Mouse (Mus musculus): Measurements from ENCODE around the gene Bcor. TPM values are rescaled to one million over a fixed set of nuclear protein-coding genes. Genes with fewer than 3 reads are reported as not detected.

Gene Bcor
- total and polyA plus RNA-seq, 2 experiments from 2014 or later: 12.9 to 45.5 TPM

- Histone ChIP-seq H3K4me1 (ENCODE audit: insufficient read depth, low read length) (no peaks in the 10 kb centered on the region), H3K36me3 (ENCODE audit: insufficient read depth, low read length) (no peaks in the 10 kb centered on the region), H3K27ac (ENCODE audit: low read depth, low read length) (peak overlapping the region; percentile 65), H3K4me3 (ENCODE audit: low read depth, low read length) (peak overlapping the region; percentile 39; the same call in 1 of the 2 replicates), H3K9ac (replicated peaks; ENCODE audit: low read length, poor library complexity, severe bottlenecking) (no peak overlapping the region), H3K27me3 (ENCODE audit: insufficient read depth, low read length) (peaks cover 15% of the 10 kb centered on the region), H3K9me3 (ENCODE audit: low read length) (no peaks in the 10 kb centered on the region), H3K4me2 (ENCODE audit: low read depth, low read length, poor library complexity, severe bottlenecking) (peak overlapping the region; percentile 60)
- ATAC-seq (ENCODE audit: low FRiP score) (no peak), DNase-seq (ENCODE audit: low spot score) (no peak)
- no peak for TF ChIP-seq CTCF (IDR thresholded peaks at IDR 0.05)
- WGBS: 15% methylated on average over 34 of the region's 38 CpGs
These were observed 154.7 kb downstream of the Bcor start for GRCm38 (mm10) chrX:12005181-12006030.

GRCm38 (mm10) chrX:12004416-12004815 lies 155.7 kb downstream of the Bcor start:
- H3K4me3 ChIP-seq (ENCODE audit: low read depth, low read length): no peak overlapping the region
- H3K27ac ChIP-seq (ENCODE audit: low read depth, low read length): no peak overlapping the region
- no peak overlapping the region for H3K4me2 ChIP-seq (ENCODE audit: low read depth, low read length, poor library complexity, severe bottlenecking)
- no peaks in the 10 kb centered on the region for H3K9me3 ChIP-seq (ENCODE audit: low read length)
- no peaks in the 10 kb centered on the region for H3K4me1 ChIP-seq (ENCODE audit: insufficient read depth, low read length)
- H3K27me3 ChIP-seq (ENCODE audit: insufficient read depth, low read length): peaks cover 15% of the 10 kb centered on the region
- TF ChIP-seq CTCF (IDR thresholded peaks at IDR 0.05): no peak
- no peak overlapping the region for H3K9ac ChIP-seq (replicated peaks; ENCODE audit: low read length, poor library complexity, severe bottlenecking)
- WGBS: 23% methylated on average over 16 of the region's 16 CpGs
- no peak for DNase-seq (ENCODE audit: low spot score)
- no peaks in the 10 kb centered on the region for H3K36me3 ChIP-seq (ENCODE audit: insufficient read depth, low read length)
- no peak for ATAC-seq (ENCODE audit: low FRiP score)

GRCm38 (mm10) chrX:12003947-12004346 lies 156.2 kb downstream of the Bcor start:
- no peak for ATAC-seq (ENCODE audit: low FRiP score)
- whole genome bisulfite sequencing: 41% methylated on average over 6 of the region's 6 CpGs
- H3K9me3 ChIP-seq (ENCODE audit: low read length): no peaks in the 10 kb centered on the region
- peaks cover 16% of the 10 kb centered on the region for H3K27me3 ChIP-seq (ENCODE audit: insufficient read depth, low read length)
- H3K4me1 ChIP-seq (ENCODE audit: insufficient read depth, low read length): no peaks in the 10 kb centered on the region
- DNase-seq (ENCODE audit: low spot score): no peak
- H3K4me3 ChIP-seq (ENCODE audit: low read depth, low read length): no peak overlapping the region
- H3K4me2 ChIP-seq (ENCODE audit: low read depth, low read length, poor library complexity, severe bottlenecking): no peak overlapping the region
- TF ChIP-seq CTCF (IDR thresholded peaks at IDR 0.05): no peak
- H3K36me3 ChIP-seq (ENCODE audit: insufficient read depth, low read length): no peaks in the 10 kb centered on the region
- H3K9ac ChIP-seq (replicated peaks; ENCODE audit: low read length, poor library complexity, severe bottlenecking): no peak overlapping the region
- no peak overlapping the region for H3K27ac ChIP-seq (ENCODE audit: low read depth, low read length)

- no peaks in the 10 kb centered on the region for H3K9me3 ChIP-seq (ENCODE audit: low read length)
- no peak overlapping the region for H3K27ac ChIP-seq (ENCODE audit: low read depth, low read length)
- DNase-seq (ENCODE audit: low spot score) (no peak), ATAC-seq (ENCODE audit: low FRiP score) (no peak)
- no peak overlapping the region for H3K4me2 ChIP-seq (ENCODE audit: low read depth, low read length, poor library complexity, severe bottlenecking)
- H3K27me3 ChIP-seq (ENCODE audit: insufficient read depth, low read length): peaks cover 19% of the 10 kb centered on the region
- no peak for TF ChIP-seq CTCF (IDR thresholded peaks at IDR 0.05)
- no peaks in the 10 kb centered on the region for H3K36me3 ChIP-seq (ENCODE audit: insufficient read depth, low read length)
- H3K4me1 ChIP-seq (ENCODE audit: insufficient read depth, low read length): no peaks in the 10 kb centered on the region
- WGBS: 11% methylated on average over 1 of the region's 1 CpGs
- no peak overlapping the region for H3K9ac ChIP-seq (replicated peaks; ENCODE audit: low read length, poor library complexity, severe bottlenecking)
- no peak overlapping the region for H3K4me3 ChIP-seq (ENCODE audit: low read depth, low read length)
These were observed 156.6 kb downstream of the Bcor start for GRCm38 (mm10) chrX:12003539-12003938.

- peaks cover 23% of the 10 kb centered on the region for H3K27me3 ChIP-seq (ENCODE audit: insufficient read depth, low read length)
- DNase-seq (ENCODE audit: low spot score): no peak
- no peak for ATAC-seq (ENCODE audit: low FRiP score)
- no peaks in the 10 kb centered on the region for H3K9me3 ChIP-seq (ENCODE audit: low read length)
- H3K4me1 ChIP-seq (ENCODE audit: insufficient read depth, low read length): no peaks in the 10 kb centered on the region
- WGBS: 16% methylated on average over 9 of the region's 9 CpGs
- H3K9ac ChIP-seq (replicated peaks; ENCODE audit: low read length, poor library complexity, severe bottlenecking): no peak overlapping the region
- TF ChIP-seq CTCF (IDR thresholded peaks at IDR 0.05): no peak
- H3K27ac ChIP-seq (ENCODE audit: low read depth, low read length): no peak overlapping the region
- no peak overlapping the region for H3K4me2 ChIP-seq (ENCODE audit: low read depth, low read length, poor library complexity, severe bottlenecking)
- no peaks in the 10 kb centered on the region for H3K36me3 ChIP-seq (ENCODE audit: insufficient read depth, low read length)
- H3K4me3 ChIP-seq (ENCODE audit: low read depth, low read length): no peak overlapping the region
These were observed 157.0 kb downstream of the Bcor start for GRCm38 (mm10) chrX:12003106-12003505.

- H3K9ac ChIP-seq (replicated peaks; ENCODE audit: low read length, poor library complexity, severe bottlenecking): no peak overlapping the region
- TF ChIP-seq CTCF (IDR thresholded peaks at IDR 0.05): no peak
- no peak for ATAC-seq (ENCODE audit: low FRiP score)
- no peak overlapping the region for H3K4me3 ChIP-seq (ENCODE audit: low read depth, low read length)
- WGBS: 35% methylated on average over 6 of the region's 6 CpGs
- no peak for DNase-seq (ENCODE audit: low spot score)
- no peaks in the 10 kb centered on the region for H3K9me3 ChIP-seq (ENCODE audit: low read length)
- H3K36me3 ChIP-seq (ENCODE audit: insufficient read depth, low read length): no peaks in the 10 kb centered on the region
- H3K4me2 ChIP-seq (ENCODE audit: low read depth, low read length, poor library complexity, severe bottlenecking): no peak overlapping the region
- peaks cover 25% of the 10 kb centered on the region for H3K27me3 ChIP-seq (ENCODE audit: insufficient read depth, low read length)
- H3K27ac ChIP-seq (ENCODE audit: low read depth, low read length): no peak overlapping the region
- H3K4me1 ChIP-seq (ENCODE audit: insufficient read depth, low read length): no peaks in the 10 kb centered on the region
These were observed 157.6 kb downstream of the Bcor start for GRCm38 (mm10) chrX:12002596-12002995.
